Mouse (Mus musculus): Measurements from ENCODE around the gene Lhpp. TPM values are rescaled to one million over a fixed set of nuclear protein-coding genes. Genes with fewer than 3 reads are reported as not detected.

Lhpp gene
- polyA plus RNA-seq, 1 experiment: 4.7 TPM

- Histone ChIP-seq H3K27me3 (ENCODE audit: control insufficient read depth, insufficient read depth, insufficient read length) (peaks cover 26% of the 10 kb centered on the region), H3K4me3 (peak overlapping the region; percentile 30), H3K79me2 (ENCODE audit: control insufficient read depth, insufficient read depth) (peaks cover 35% of the 10 kb centered on the region), H3K36me3 (ENCODE audit: control insufficient read depth, insufficient read depth) (no peaks in the 10 kb centered on the region), H3ac (ENCODE audit: control insufficient read depth, insufficient read length) (no peak overlapping the region), H3K4me2 (ENCODE audit: low read depth) (peak overlapping the region; percentile 99)
- TF ChIP-seq POLR2A (IDR thresholded peaks at IDR 0.05; ENCODE audit: insufficient read length, low read depth) (no peak), TCF3 (IDR thresholded peaks at IDR 0.05; ENCODE audit: insufficient read length, low read depth) (no peak), TCF12 (IDR thresholded peaks at IDR 0.05; ENCODE audit: insufficient read depth, poor library complexity, severe bottlenecking) (no peak), SRF (IDR thresholded peaks at IDR 0.05; ENCODE audit: control insufficient read depth, insufficient read length, low read depth) (no peak), MYOD1 (IDR thresholded peaks at IDR 0.05; ENCODE audit: control insufficient read depth in 1 of 3, insufficient read length in 2 of 3, low read depth in 2 of 3) (no peak), USF1 (IDR thresholded peaks at IDR 0.05; ENCODE audit: low read depth) (no peak), POLR2AphosphoS2 (IDR thresholded peaks at IDR 0.05; ENCODE audit: insufficient read length, low read depth) (no peak)
Observed at GRCm38 (mm10) chr7:132576891-132577290, 33.5 kb upstream of the Lhpp start.

DNA sequence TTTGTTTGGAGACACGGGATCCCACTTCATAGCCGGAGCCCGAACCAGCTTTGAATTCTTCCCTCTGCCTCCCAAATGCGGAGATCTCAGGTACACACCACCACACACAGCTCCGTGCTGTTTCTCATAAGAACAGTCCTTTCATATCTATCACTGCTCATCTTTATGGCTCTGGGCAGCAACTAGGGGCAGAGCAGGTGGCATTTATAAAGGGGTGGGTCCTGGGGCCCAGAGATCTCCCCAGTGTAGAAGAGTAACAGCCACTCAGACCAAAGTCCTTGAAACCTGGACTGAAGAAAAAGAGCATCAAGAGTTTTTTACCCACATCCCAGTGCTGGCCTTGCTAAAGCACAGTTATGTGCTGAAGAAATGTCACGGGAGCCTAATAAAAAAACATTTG lies 29.9 kb upstream of the Lhpp start:
- Histone ChIP-seq H3K4me3 (no peak overlapping the region), H3K27me3 (ENCODE audit: control insufficient read depth, insufficient read depth, insufficient read length) (peaks cover 47% of the 10 kb centered on the region), H3ac (ENCODE audit: control insufficient read depth, insufficient read length) (no peak overlapping the region), H3K79me2 (ENCODE audit: control insufficient read depth, insufficient read depth) (no peaks in the 10 kb centered on the region), H3K4me2 (ENCODE audit: low read depth) (no peak overlapping the region), H3K36me3 (ENCODE audit: control insufficient read depth, insufficient read depth) (no peaks in the 10 kb centered on the region)
- TF ChIP-seq TCF12 (IDR thresholded peaks at IDR 0.05; ENCODE audit: insufficient read depth, poor library complexity, severe bottlenecking) (no peak), TCF3 (IDR thresholded peaks at IDR 0.05; ENCODE audit: insufficient read length, low read depth) (no peak), MYOD1 (IDR thresholded peaks at IDR 0.05; ENCODE audit: control insufficient read depth in 1 of 3, insufficient read length in 2 of 3, low read depth in 2 of 3) (no peak), POLR2AphosphoS2 (IDR thresholded peaks at IDR 0.05; ENCODE audit: insufficient read length, low read depth) (no peak)

DNA sequence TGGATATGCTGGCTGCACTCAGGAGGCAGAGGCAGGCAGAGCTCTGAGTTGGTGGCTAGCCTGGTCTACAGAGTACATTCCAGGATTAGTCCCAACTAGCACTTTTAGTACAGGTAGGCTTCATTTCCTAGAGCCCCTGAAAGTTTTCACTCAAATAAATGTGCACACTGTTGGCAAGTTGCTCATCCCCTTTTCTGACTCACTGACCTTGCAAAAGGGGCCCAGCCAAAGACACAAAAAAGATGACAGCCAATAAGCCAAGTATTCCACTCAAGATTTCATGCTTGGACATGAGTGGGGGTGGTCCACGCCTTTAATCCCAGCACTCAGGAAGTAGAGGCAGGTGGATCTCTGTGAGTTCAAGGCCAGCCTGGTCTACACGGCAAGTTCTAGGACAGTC lies 29.0 kb upstream of the Lhpp start:
- Histone ChIP-seq H3ac (ENCODE audit: control insufficient read depth, insufficient read length) (no peak overlapping the region), H3K27me3 (ENCODE audit: control insufficient read depth, insufficient read depth, insufficient read length) (peaks cover 47% of the 10 kb centered on the region), H3K36me3 (ENCODE audit: control insufficient read depth, insufficient read depth) (no peaks in the 10 kb centered on the region), H3K4me2 (ENCODE audit: low read depth) (no peak overlapping the region), H3K79me2 (ENCODE audit: control insufficient read depth, insufficient read depth) (no peaks in the 10 kb centered on the region), H3K4me3 (no peak overlapping the region)
- no peak for TF ChIP-seq TCF3 (IDR thresholded peaks at IDR 0.05; ENCODE audit: insufficient read length, low read depth)
- TF ChIP-seq MAX (IDR thresholded peaks at IDR 0.05; ENCODE audit: low read depth): no peak
- no peak for TF ChIP-seq REST (IDR thresholded peaks at IDR 0.05; ENCODE audit: insufficient read depth, insufficient read length)
- TF ChIP-seq USF1 (IDR thresholded peaks at IDR 0.05; ENCODE audit: low read depth): no peak
- no peak for TF ChIP-seq POLR2AphosphoS2 (IDR thresholded peaks at IDR 0.05; ENCODE audit: insufficient read length, low read depth)
- no peak for TF ChIP-seq MYOG (IDR thresholded peaks at IDR 0.05; ENCODE audit: control insufficient read depth in 1 of 3, insufficient read depth in 1 of 3, insufficient read length in 2 of 3, low read depth in 2 of 3)
- TF ChIP-seq SRF (IDR thresholded peaks at IDR 0.05; ENCODE audit: control insufficient read depth, insufficient read length, low read depth): no peak
- TF ChIP-seq E2F4 (IDR thresholded peaks at IDR 0.05; ENCODE audit: insufficient read depth): no peak
- TF ChIP-seq CEBPB (IDR thresholded peaks at IDR 0.05; ENCODE audit: insufficient read depth, poor library complexity, severe bottlenecking): no peak
- no peak for TF ChIP-seq POLR2A (IDR thresholded peaks at IDR 0.05; ENCODE audit: insufficient read length, low read depth)
- no peak for TF ChIP-seq TCF12 (IDR thresholded peaks at IDR 0.05; ENCODE audit: insufficient read depth, poor library complexity, severe bottlenecking)
- no peak for TF ChIP-seq MYOD1 (IDR thresholded peaks at IDR 0.05; ENCODE audit: control insufficient read depth in 1 of 3, insufficient read length in 2 of 3, low read depth in 2 of 3)

DNA sequence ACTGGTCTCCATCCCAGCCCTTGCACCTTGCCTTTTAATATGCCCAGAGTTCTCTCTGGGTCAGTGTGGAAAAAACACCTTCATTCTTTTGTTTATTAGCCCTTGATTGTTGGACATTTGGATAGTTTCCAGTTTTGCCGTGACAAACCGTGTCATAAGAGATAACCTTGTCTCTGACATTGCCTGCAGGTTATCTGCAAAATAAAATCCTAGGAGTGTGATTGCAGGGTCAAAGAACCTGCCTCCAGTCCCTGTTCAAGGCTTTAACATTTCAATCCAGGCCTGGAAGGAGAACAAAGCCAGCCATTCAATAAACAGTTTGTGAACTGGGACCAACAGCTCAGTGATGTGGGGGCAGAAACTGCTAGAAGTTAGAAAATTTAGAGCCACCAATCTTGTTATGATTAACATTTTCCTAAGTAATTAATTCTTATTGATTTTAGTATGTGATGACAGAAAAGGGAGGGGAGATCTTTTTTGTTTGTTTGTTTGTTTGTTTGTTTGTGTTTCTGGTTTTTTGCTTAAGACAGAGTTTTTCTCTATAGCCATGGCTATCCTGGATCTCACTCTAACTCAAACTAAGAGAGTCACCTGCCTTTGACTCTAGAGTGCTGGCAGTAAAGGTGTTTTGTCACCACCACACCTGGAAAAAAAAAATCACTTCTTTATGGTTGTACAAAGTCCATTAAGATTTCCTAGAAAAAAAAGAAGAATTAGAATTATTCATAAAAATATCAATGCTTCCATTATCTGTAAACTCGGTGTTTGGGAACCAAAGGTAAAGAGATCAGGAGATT lies 24.5 kb upstream of the Lhpp start:
- peaks cover 39% of the 10 kb centered on the region for H3K27me3 ChIP-seq (ENCODE audit: control insufficient read depth, insufficient read depth, insufficient read length)
- H3ac ChIP-seq (ENCODE audit: control insufficient read depth, insufficient read length): no peak overlapping the region
- TF ChIP-seq POLR2A (IDR thresholded peaks at IDR 0.05; ENCODE audit: insufficient read length, low read depth) (no peak), POLR2AphosphoS2 (IDR thresholded peaks at IDR 0.05; ENCODE audit: insufficient read length, low read depth) (no peak), E2F4 (IDR thresholded peaks at IDR 0.05; ENCODE audit: insufficient read depth) (no peak), MAX (IDR thresholded peaks at IDR 0.05; ENCODE audit: low read depth) (no peak), CEBPB (IDR thresholded peaks at IDR 0.05; ENCODE audit: insufficient read depth, poor library complexity, severe bottlenecking) (no peak), SRF (IDR thresholded peaks at IDR 0.05; ENCODE audit: control insufficient read depth, insufficient read length, low read depth) (no peak), TCF12 (IDR thresholded peaks at IDR 0.05; ENCODE audit: insufficient read depth, poor library complexity, severe bottlenecking) (no peak), USF1 (IDR thresholded peaks at IDR 0.05; ENCODE audit: low read depth) (no peak), MYOG (IDR thresholded peaks at IDR 0.05; ENCODE audit: control insufficient read depth in 1 of 3, insufficient read depth in 1 of 3, insufficient read length in 2 of 3, low read depth in 2 of 3) (no peak), REST (IDR thresholded peaks at IDR 0.05; ENCODE audit: insufficient read depth, insufficient read length) (no peak), MYOD1 (IDR thresholded peaks at IDR 0.05; ENCODE audit: control insufficient read depth in 1 of 3, insufficient read length in 2 of 3, low read depth in 2 of 3) (no peak)
- no peaks in the 10 kb centered on the region for H3K36me3 ChIP-seq (ENCODE audit: control insufficient read depth, insufficient read depth)
- no peaks in the 10 kb centered on the region for H3K79me2 ChIP-seq (ENCODE audit: control insufficient read depth, insufficient read depth)
- H3K4me2 ChIP-seq (ENCODE audit: low read depth): no peak overlapping the region
- H3K4me3 ChIP-seq: no peak overlapping the region

- Histone ChIP-seq H3K4me2 (ENCODE audit: low read depth) (no peak overlapping the region), H3ac (ENCODE audit: control insufficient read depth, insufficient read length) (no peak overlapping the region), H3K79me2 (ENCODE audit: control insufficient read depth, insufficient read depth) (no peaks in the 10 kb centered on the region), H3K27me3 (ENCODE audit: control insufficient read depth, insufficient read depth, insufficient read length) (peaks cover 36% of the 10 kb centered on the region), H3K36me3 (ENCODE audit: control insufficient read depth, insufficient read depth) (no peaks in the 10 kb centered on the region), H3K4me3 (no peak overlapping the region)
- TF ChIP-seq CEBPB (IDR thresholded peaks at IDR 0.05; ENCODE audit: insufficient read depth, poor library complexity, severe bottlenecking): no peak
- TF ChIP-seq POLR2A (IDR thresholded peaks at IDR 0.05; ENCODE audit: insufficient read length, low read depth): no peak
- TF ChIP-seq MAX (IDR thresholded peaks at IDR 0.05; ENCODE audit: low read depth): no peak
Observed at GRCm38 (mm10) chr7:132587167-132587566, 23.3 kb upstream of the Lhpp start.

Measured in myocyte (in vitro differentiated cells).